Mouse (Mus musculus) cerebellum, adult 2 months (tissue): ENCODE measurements at regions not wholly inside any gene's neighbourhood (a gene's known extent, or its start where the extent isn't known, plus 50 kb on each side); places are given as distances from the start of the nearest gene placed in this dataset.

Experiments
- DNase-seq, 2 experiments: peaks; one replicate each; pipeline ENCODE4 v3.0.0; 2021
- H3K27ac ChIP-seq: fragments of 200-500 bp; 2 replicates; pipeline ENCODE4 v1.5.1; 2012; ENCODE audit warnings: low read length, control low read depth, inconsistent platforms; ENCODE audit not compliant: insufficient read depth
- H3K27me3 ChIP-seq: fragments of 200-500 bp; 2 replicates; pipeline ENCODE4 v1.6.1; 2012; ENCODE audit warnings: inconsistent platforms, mild to moderate bottlenecking, low read length, moderate library complexity; ENCODE audit not compliant: control insufficient read depth, insufficient read depth
- H3K4me1 ChIP-seq: fragments of 200-500 bp; 2 replicates; pipeline ENCODE4 v1.6.1; 2011; ENCODE audit warnings: low read length; ENCODE audit not compliant: control insufficient read depth, insufficient read depth
- H3K4me3 ChIP-seq: fragments of 200-500 bp; replicated peaks from 2 replicates; pipeline ENCODE3; 2011; ENCODE audit warnings: mild to moderate bottlenecking, low read depth, low read length, control low read depth; ENCODE audit not compliant: insufficient read depth
- CTCF ChIP-seq: fragments of 200-500 bp; IDR thresholded peaks from 2 replicates; pipeline ENCODE4 v1.5.1; 2011; ENCODE audit warnings: low read depth, mild to moderate bottlenecking, control low read depth, low read length, moderate library complexity, borderline replicate concordance; ENCODE audit not compliant: insufficient read depth
- POLR2A ChIP-seq: fragments of 200-500 bp; IDR thresholded peaks from 2 replicates; pipeline ENCODE4 v1.6.1; 2011; ENCODE audit warnings: low read length, control low read depth, borderline replicate concordance; ENCODE audit not compliant: insufficient read depth
- WGBS: fragments of 180-500 bp; shearing (Covaris S2); methylation state at CpG from one replicate; pipeline ENCODE4 v1.1.7; 2018; 5-methylcytosine and 5-hydroxymethylcytosine counted together

DNA sequence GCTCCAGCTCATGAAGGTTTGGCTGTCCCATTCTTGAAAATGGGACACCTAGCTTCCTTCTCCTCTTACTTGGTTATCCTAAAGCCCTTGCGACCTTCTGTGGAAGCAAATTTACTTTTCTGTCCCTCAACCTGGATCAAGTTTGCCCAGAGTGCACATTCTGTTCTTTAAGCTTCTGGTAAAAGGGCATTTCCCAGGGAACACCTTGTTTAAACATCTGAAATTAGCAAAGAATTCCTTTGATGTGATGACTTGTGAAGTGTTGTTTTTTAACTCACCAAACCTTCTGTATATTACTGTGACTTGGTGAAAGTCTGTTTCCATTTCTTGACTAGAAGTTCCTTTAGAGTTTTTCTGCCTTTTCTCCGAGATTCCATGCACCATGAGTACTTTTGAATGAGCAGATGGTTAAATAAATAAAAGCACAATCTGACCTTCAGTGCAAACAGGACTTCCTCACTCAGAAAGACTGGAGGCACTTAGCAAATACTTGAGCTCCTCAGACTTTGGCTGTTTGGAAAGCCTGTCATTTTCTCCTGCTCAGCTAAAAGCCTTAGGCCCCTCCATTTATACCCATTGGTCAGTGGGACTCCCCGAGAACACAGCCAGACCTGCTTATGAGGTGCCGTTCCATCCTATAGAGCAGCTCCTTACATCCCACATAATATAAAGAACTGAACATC, 69.3 kb upstream of the Rprm start:
- 88% methylated on average over 4 of the region's 4 CpGs for WGBS
- no peak overlapping the region for H3K4me3 ChIP-seq
- H3K27ac ChIP-seq: no peak overlapping the region
- DNase-seq: no peak
- no peaks in the 10 kb centered on the region for H3K4me1 ChIP-seq
- no peak for TF ChIP-seq CTCF
- no peak for TF ChIP-seq POLR2A
- no peaks in the 10 kb centered on the region for H3K27me3 ChIP-seq

DNA sequence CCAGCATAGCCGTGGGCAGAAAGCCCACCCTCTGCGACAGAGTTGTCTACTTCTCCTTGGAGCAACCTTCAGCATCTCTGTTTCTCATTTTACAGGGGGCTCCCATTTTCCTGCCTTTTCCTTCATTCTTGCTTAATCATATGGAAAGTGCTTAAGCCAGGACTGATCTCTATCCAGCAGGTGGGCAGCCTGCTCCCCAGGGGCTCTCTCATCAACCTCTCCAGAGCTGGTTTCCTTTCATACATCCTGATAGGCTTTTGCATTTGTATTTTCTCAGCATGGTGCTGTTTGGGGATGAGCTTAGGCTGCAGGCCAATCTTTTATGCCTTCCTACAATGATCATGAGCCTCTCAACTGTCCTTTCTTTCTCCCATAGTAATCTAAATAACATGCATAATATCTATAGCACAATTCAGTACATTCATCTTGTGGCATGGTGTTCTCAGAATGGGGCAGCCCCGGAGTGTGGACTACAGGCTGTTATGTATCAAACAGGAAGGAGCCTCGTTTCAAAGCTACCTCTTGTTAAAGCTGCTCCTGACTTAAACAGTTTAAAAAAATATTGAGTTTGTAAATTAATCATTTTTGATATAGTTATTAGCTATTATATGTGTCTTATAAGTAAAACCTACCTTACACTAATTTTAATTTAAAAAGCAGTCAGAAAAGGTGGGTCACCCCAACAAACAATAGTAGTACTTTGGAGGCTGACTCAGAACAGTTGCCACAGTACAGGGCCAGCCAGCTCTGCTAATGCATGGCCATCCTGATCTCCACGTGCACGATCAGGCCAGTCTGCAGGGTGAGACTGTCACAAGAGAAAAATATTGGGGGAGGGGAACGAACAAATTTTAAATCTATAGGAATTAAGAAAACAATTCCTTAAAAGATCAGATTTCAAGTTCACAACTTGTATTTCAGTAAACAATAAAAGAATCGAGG, 73.6 kb upstream of the Rprm start:
- H3K4me1 ChIP-seq: no peaks in the 10 kb centered on the region
- 39% methylated on average over 8 of the region's 8 CpGs for WGBS
- no peak for DNase-seq
- TF ChIP-seq POLR2A (no peak), CTCF (no peak)
- H3K4me3 ChIP-seq: no peak overlapping the region
- H3K27me3 ChIP-seq: no peaks in the 10 kb centered on the region
- H3K27ac ChIP-seq: no peak overlapping the region

DNA sequence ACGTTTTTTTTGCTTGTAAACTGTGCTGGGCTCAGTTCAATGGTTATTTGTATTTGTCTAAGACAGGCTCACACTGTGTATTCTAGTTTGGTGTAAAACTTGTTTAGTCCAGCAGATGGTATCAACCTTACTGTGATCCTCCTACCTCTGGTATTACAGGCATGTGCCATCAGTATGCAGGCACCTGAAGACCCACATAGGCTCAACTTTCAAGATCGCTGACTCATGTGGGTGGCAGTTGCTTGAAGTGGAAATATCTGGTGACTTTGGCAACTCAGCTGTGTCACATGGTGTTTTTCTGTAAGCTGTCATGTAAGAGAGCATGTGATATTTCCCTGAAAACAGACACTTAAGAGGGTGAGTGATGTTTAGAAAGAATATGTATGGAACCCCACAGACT, 92.2 kb upstream of the Rprm start:
- Histone ChIP-seq H3K4me1 (no peaks in the 10 kb centered on the region), H3K4me3 (no peak overlapping the region), H3K27ac (no peak overlapping the region), H3K27me3 (no peaks in the 10 kb centered on the region)
- DNase-seq: no peak
- TF ChIP-seq CTCF: no peak
- no peak for TF ChIP-seq POLR2A
- WGBS: 86% methylated on average over 2 of the region's 2 CpGs

DNA sequence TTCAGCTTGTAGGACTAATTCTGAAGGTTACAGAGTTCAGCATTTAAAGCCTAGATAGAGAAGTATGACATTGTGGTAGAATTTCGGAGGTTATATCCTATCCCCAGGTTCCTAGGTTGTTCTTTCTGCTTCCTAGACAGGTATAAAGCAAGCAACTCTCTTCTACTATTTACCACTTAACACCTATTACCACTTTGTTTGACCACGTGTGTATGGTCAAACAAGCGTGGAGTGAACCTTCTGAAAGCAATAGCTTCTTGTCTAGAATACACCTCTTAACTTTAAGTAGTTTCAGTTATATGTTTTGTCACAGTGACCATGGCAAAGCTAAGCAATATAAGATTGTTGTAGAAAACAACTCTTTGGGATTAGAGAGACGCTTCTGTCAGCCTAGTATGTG, 105.5 kb upstream of the Rprm start:
- TF ChIP-seq CTCF: no peak
- no peak for TF ChIP-seq POLR2A
- DNase-seq: no peak
- WGBS: 93% methylated on average over 4 of the region's 4 CpGs

DNA sequence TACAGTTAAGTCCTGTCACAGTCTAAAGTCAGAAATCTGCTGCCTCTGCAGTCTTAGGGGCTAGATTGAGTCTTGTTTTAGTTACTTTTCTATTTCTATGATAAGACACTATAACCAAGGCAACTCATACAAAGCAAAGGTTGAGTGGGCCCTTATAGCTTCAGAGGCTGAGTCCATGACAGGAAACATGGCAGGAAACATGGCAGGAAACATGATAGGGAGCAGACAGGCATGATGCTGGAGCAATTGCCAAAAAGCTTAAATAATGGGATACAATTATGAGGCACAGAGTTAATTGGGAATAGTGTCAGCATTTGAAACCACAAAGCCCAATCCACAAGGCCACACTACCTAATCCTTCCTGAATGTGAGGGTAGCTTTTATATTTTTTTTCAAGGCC, 113.0 kb upstream of the Rprm start:
- Histone ChIP-seq H3K27me3 (no peaks in the 10 kb centered on the region), H3K27ac (no peak overlapping the region), H3K4me1 (no peaks in the 10 kb centered on the region), H3K4me3 (no peak overlapping the region)
- DNase-seq: no peak
- TF ChIP-seq POLR2A: no peak
- TF ChIP-seq CTCF: no peak

More for the DNA sequence above, 105.5 kb upstream of the Rprm start:
- H3K27ac ChIP-seq: no peak overlapping the region
- no peaks in the 10 kb centered on the region for H3K27me3 ChIP-seq
- no peaks in the 10 kb centered on the region for H3K4me1 ChIP-seq
- H3K4me3 ChIP-seq: no peak overlapping the region

DNA sequence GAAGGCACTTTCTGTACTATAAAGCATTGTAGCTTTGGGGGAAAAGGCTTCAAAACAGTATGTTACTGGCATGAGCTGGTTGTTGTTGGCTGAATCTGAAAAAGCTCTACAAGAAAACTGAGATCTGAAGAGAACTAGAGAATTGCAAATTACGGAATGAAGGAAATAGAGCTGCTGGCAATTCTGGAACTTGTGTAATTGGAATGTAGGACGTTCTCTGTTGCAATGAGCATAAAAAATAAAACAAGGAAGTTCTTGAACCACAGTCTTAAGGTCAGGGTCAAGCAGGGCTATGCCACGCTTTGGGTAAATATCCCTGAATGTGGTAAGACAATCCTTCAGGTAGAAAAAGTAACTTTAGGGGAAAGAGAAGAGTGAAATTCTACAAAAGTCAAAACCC, 130.2 kb upstream of the Rprm start:
- H3K27me3 ChIP-seq: no peaks in the 10 kb centered on the region
- H3K4me1 ChIP-seq: no peaks in the 10 kb centered on the region
- DNase-seq: no peak
- TF ChIP-seq CTCF (no peak), POLR2A (no peak)
- H3K27ac ChIP-seq: no peak overlapping the region
- WGBS: 75% methylated on average over 3 of the region's 3 CpGs
- no peak overlapping the region for H3K4me3 ChIP-seq

DNA sequence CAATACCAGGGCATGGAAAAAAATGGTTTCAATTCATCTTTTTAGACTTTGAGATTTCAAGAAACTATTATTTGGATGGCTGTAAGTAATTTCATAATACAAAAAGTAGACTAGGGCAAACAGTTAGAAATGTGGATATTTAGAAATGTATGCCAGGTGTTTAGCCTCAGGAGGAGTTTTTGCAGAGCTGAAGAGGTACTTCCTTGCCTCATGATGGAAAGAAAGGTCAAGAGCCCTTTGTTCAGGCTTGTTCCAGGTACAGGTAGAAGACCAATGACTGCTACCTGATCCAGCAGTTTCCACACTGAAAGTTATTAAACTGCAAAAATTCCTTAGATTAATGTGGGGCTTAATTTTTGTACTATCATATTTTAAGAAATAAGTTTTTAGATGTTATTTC, 143.3 kb upstream of the Rprm start:
- TF ChIP-seq POLR2A (no peak), CTCF (no peak)
- Histone ChIP-seq H3K27me3 (no peaks in the 10 kb centered on the region), H3K4me3 (no peak overlapping the region), H3K4me1 (no peaks in the 10 kb centered on the region), H3K27ac (no peak overlapping the region)
- DNase-seq: peak in 1 of 2 experiments; percentile 4

DNA sequence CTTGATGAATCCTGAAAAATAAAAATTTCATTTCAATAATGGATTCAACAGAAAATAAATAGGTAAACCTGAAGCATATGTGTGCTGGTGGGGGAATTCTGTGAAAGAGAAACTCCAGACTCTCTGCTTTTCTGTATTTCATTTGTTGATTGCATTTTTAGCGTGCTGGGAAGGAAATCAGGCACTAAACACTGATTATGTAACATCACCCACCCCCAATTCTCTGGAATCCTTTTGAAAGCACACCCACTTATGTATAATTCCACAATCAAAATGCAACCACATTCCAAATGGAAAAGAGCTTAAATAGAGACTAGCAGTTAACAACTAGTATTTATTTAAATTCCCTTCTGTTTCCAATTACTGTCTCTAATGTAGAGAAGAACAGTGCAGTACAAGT, 143.7 kb upstream of the Rprm start:
- H3K4me1 ChIP-seq: no peaks in the 10 kb centered on the region
- no peaks in the 10 kb centered on the region for H3K27me3 ChIP-seq
- no peak overlapping the region for H3K27ac ChIP-seq
- no peak overlapping the region for H3K4me3 ChIP-seq
- WGBS: 81% methylated on average over 1 of the region's 1 CpGs
- no peak for DNase-seq
- TF ChIP-seq CTCF (no peak), POLR2A (no peak)
